Mouse (Mus musculus) liver, embryonic 13.5 days (tissue): ENCODE measurements around the gene Prkcd. TPM values are rescaled to one million over a fixed set of nuclear protein-coding genes. Genes with fewer than 3 reads are reported as not detected.

ENCODE experiments used
- ATAC-seq: fragments of 200-750 bp; cut with Nextera tagmentation; 2 replicates; pipeline ENCODE4 v1.8.0; 2017; ENCODE audit warnings: low read depth, mild to moderate bottlenecking, moderate number of reproducible peaks, moderate library complexity
- DNase-seq: peaks from one replicate; pipeline ENCODE4 v3.0.0; 2022
- H3K27ac ChIP-seq: fragments of 300-500 bp; sonication (generic); 2 replicates; pipeline ENCODE4 v1.5.1; 2015; ENCODE audit warnings: moderate library complexity, mild to moderate bottlenecking, inconsistent platforms
- H3K27me3 ChIP-seq: fragments of 300-500 bp; sonication (generic); 2 replicates; pipeline ENCODE4 v1.6.1; 2015; ENCODE audit warnings: mild to moderate bottlenecking, inconsistent platforms
- H3K36me3 ChIP-seq: fragments of 300-500 bp; sonication (generic); 2 replicates; pipeline ENCODE4 v1.6.1; 2015; ENCODE audit warnings: mild to moderate bottlenecking, inconsistent platforms
- H3K4me1 ChIP-seq: fragments of 300-500 bp; sonication (generic); replicated peaks from 2 replicates; pipeline ENCODE4 v1.6.1; 2015; ENCODE audit warnings: inconsistent platforms
- H3K4me2 ChIP-seq: fragments of 300-500 bp; sonication (generic); 2 replicates; pipeline ENCODE4 v1.6.1; 2015; ENCODE audit warnings: inconsistent platforms, mild to moderate bottlenecking, moderate library complexity
- H3K4me3 ChIP-seq: fragments of 300-500 bp; sonication (generic); replicated peaks from 2 replicates; pipeline ENCODE4 v1.5.1; 2015; ENCODE audit warnings: mild to moderate bottlenecking, inconsistent platforms
- H3K9ac ChIP-seq: fragments of 300-500 bp; sonication (generic); 2 replicates; pipeline ENCODE4 v1.6.1; 2015; ENCODE audit warnings: mild to moderate bottlenecking, inconsistent platforms
- H3K9me3 ChIP-seq: fragments of 300-500 bp; sonication (generic); replicated peaks from 2 replicates; pipeline ENCODE4 v1.6.1; 2016; ENCODE audit warnings: inconsistent platforms
- WGBS: fragments of 180-500 bp; shearing (Covaris S2); methylation state at CpG from one replicate; pipeline ENCODE4 v1.1.7; 2015; ENCODE audit not compliant: insufficient replicate concordance; 5-methylcytosine and 5-hydroxymethylcytosine counted together
- polyA plus RNA-seq: library from polyadenylated mRNA; unstranded; fragments of >200 nt; fragmentation: Nextera tagmentation; extraction: Ambion mirVana; gene quantifications from 2 replicates; pipeline ENCODE4 v1.2.1, GENCODE M21; 2015

Gene Prkcd
- 16.0 and 16.3 TPM in 2 replicates for polyA plus RNA-seq

GRCm38 (mm10) chr14:30625856-30626726 is at the start of gene Prkcd:
Gene Prkcd (minus strand): TSS chr14:30626210.
- 1% methylated on average over 67 of the region's 71 CpGs for WGBS
- peak within 1 kb of the TSS; percentile 79 for H3K4me3 ChIP-seq
- H3K36me3 ChIP-seq = no peaks in the 10 kb centered on the region
- H3K9ac ChIP-seq = peak within 1 kb of the TSS; percentile 83
- H3K4me1 ChIP-seq = peaks cover 63% of the 10 kb centered on the region
- no peaks in the 10 kb centered on the region for H3K9me3 ChIP-seq
- peak within 1 kb of the TSS; percentile 69 for H3K27ac ChIP-seq
- ATAC-seq (peak; percentile 73), DNase-seq (peak; percentile 75)
- H3K4me2 ChIP-seq = peak within 1 kb of the TSS; percentile 98
- no peaks in the 10 kb centered on the region for H3K27me3 ChIP-seq

DNA sequence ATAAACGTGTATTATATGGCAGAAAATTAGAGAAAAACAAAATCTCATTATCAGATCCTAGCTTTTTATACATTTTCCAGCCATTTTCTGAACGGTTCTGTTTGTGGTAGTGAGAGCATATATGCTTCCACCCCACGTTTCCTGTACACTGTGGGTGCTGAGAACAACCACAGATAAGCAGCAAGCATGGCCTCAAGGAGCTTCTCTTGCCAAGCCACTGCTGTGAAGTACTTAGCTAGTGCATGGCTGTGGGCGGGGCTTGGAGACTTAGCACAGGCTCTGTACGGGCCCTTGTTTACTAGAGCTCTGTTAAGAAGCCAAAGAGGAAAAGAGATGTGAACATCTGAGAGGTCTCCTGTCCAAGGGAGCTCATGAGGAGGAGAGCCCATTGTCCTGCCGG is 48.9 kb upstream of the Prkcd start:
- H3K27ac ChIP-seq = no peak overlapping the region
- 26% methylated on average over 6 of the region's 6 CpGs for WGBS
- peak; percentile 39 for DNase-seq
- H3K4me1 ChIP-seq = peaks cover 23% of the 10 kb centered on the region
- no peak overlapping the region for H3K9ac ChIP-seq
- H3K9me3 ChIP-seq = no peaks in the 10 kb centered on the region
- H3K36me3 ChIP-seq = peaks cover 43% of the 10 kb centered on the region
- H3K27me3 ChIP-seq = no peaks in the 10 kb centered on the region
- no peak overlapping the region for H3K4me3 ChIP-seq
- peak; percentile 86 for ATAC-seq
- H3K4me2 ChIP-seq = no peak overlapping the region

GRCm38 (mm10) chr14:30671986-30672312 is 45.9 kb upstream of the Prkcd start:
- DNase-seq = peak; percentile 67
- WGBS = 6% methylated on average over 3 of the region's 3 CpGs

DNA sequence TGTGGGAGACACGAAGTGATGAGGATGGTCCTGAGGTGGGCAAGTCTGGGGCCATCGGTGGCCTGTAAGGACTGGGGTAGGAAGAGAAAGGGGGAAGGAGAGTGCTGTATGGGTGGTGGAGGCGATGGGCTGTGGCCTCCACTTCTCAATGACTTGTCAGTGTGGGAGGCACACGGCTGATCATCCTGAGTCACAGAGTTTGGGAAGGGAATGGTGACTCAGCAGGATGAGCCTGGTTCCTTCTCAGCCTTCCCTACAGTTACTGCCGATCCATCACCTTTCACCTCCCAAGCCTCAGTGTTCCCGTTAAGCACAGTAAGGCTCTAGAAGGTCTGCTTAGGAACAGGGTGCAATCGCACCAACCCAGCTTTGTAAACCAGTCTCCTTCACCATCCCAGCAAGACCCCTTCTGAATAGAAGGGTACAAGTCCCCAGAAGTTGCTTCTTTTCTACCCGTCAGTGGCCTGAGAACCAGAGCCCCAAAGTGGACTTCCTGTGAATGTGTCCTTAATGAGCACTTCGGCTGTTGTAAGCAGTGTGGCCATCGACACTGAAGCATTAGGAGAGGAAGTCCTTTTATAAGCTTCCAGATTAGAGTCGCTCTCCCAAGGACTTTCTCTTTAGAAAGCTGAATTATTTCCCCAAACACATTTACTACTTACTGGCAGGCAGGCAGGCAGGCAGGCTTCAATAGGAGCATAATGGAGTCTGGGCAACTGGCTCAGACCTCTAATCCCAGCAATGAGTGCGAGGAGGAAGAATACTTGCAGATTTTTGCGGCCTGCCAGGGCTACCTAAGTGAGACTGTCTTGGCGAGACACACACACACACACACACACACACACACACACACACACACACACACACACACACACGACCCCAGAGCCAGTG is 45.3 kb upstream of the Prkcd start:
- no peak overlapping the region for H3K4me3 ChIP-seq
- no peaks in the 10 kb centered on the region for H3K27me3 ChIP-seq
- 0 out of 2 replicates have a peak, but pooled peaks have one; percentile 14 for ATAC-seq
- peak overlapping the region; percentile 47 for H3K27ac ChIP-seq
- peaks cover 23% of the 10 kb centered on the region for H3K4me1 ChIP-seq
- no peak overlapping the region for H3K4me2 ChIP-seq
- H3K9me3 ChIP-seq = no peaks in the 10 kb centered on the region
- DNase-seq = no peak
- WGBS = 65% methylated on average over 15 of the region's 15 CpGs
- H3K9ac ChIP-seq = no peak overlapping the region
- H3K36me3 ChIP-seq = peaks cover 41% of the 10 kb centered on the region

More at GRCm38 (mm10) chr14:30671986-30672312, 45.9 kb upstream of the Prkcd start:
- Histone ChIP-seq H3K4me3 (no peak overlapping the region), H3K4me1 (peaks cover 23% of the 10 kb centered on the region), H3K36me3 (peaks cover 40% of the 10 kb centered on the region), H3K27ac (no peak overlapping the region), H3K9me3 (no peaks in the 10 kb centered on the region), H3K4me2 (no peak overlapping the region), H3K9ac (no peak overlapping the region), H3K27me3 (no peaks in the 10 kb centered on the region)
- peak; percentile 68 for ATAC-seq

- H3K27ac ChIP-seq = no peak overlapping the region
- no peak overlapping the region for H3K4me3 ChIP-seq
- DNase-seq = no peak
- WGBS = 74% methylated on average over 6 of the region's 6 CpGs
- H3K9ac ChIP-seq = no peak overlapping the region
- no peak overlapping the region for H3K4me2 ChIP-seq
- ATAC-seq = no peak
- no peaks in the 10 kb centered on the region for H3K9me3 ChIP-seq
- no peaks in the 10 kb centered on the region for H3K27me3 ChIP-seq
- H3K36me3 ChIP-seq = peaks cover 44% of the 10 kb centered on the region
- peaks cover 21% of the 10 kb centered on the region for H3K4me1 ChIP-seq
Observed at GRCm38 (mm10) chr14:30670161-30670560, 44.2 kb upstream of the Prkcd start.

- DNase-seq = no peak
- H3K36me3 ChIP-seq = peaks cover 58% of the 10 kb centered on the region
- WGBS = 75% methylated on average over 4 of the region's 4 CpGs
Observed at GRCm38 (mm10) chr14:30666604-30667003, 40.6 kb upstream of the Prkcd start.

GRCm38 (mm10) chr14:30666061-30666460 is 40.1 kb upstream of the Prkcd start:
- H3K36me3 ChIP-seq = peaks cover 63% of the 10 kb centered on the region
- WGBS = 70% methylated on average over 3 of the region's 3 CpGs
- H3K27me3 ChIP-seq = no peaks in the 10 kb centered on the region
- H3K4me1 ChIP-seq = 0 out of 2 replicates have a peak, but pooled peaks cover 5% of the 10 kb centered on the region
- H3K27ac ChIP-seq = no peak overlapping the region
- H3K9me3 ChIP-seq = no peaks in the 10 kb centered on the region
- no peak for DNase-seq
- no peak overlapping the region for H3K4me3 ChIP-seq
- ATAC-seq = no peak
- no peak overlapping the region for H3K4me2 ChIP-seq
- H3K9ac ChIP-seq = no peak overlapping the region

More at GRCm38 (mm10) chr14:30666604-30667003, 40.6 kb upstream of the Prkcd start:
- Histone ChIP-seq H3K4me3 (no peak overlapping the region), H3K4me1 (0 out of 2 replicates have a peak, but pooled peaks cover 11% of the 10 kb centered on the region), H3K9ac (no peak overlapping the region), H3K9me3 (no peaks in the 10 kb centered on the region), H3K27me3 (no peaks in the 10 kb centered on the region), H3K4me2 (no peak overlapping the region), H3K27ac (no peak overlapping the region)
- no peak for ATAC-seq

DNA sequence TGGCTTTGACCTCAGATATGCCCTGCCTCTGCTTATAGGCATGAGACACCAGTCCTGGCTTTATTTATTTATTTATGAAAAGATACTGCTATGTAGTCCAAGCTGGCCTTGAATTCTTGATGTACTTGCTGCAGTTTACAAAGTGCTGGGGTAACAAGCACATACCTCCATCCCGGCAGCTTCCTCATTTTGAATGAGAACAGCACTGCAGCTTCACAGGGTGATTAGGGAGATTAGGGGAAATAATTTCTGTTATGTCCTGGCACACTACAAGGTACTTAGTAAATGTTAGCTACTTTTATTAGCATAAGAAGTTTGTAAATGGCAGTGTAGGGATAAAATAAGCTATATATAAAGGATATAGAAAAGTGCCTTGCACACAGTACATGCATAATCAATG is 29.5 kb upstream of the Prkcd start:
- H3K9ac ChIP-seq = no peak overlapping the region
- DNase-seq (no peak), ATAC-seq (no peak)
- H3K27me3 ChIP-seq = no peaks in the 10 kb centered on the region
- peaks cover 14% of the 10 kb centered on the region for H3K4me1 ChIP-seq
- no peak overlapping the region for H3K4me3 ChIP-seq
- WGBS = 51% methylated on average over 1 of the region's 1 CpGs
- 0 out of 2 replicates have a peak, but pooled peaks cover 3% of the 10 kb centered on the region for H3K36me3 ChIP-seq
- H3K27ac ChIP-seq = no peak overlapping the region
- peak overlapping the region; percentile 79; the same call in 1 of the 2 replicates for H3K4me2 ChIP-seq
- no peaks in the 10 kb centered on the region for H3K9me3 ChIP-seq

DNA sequence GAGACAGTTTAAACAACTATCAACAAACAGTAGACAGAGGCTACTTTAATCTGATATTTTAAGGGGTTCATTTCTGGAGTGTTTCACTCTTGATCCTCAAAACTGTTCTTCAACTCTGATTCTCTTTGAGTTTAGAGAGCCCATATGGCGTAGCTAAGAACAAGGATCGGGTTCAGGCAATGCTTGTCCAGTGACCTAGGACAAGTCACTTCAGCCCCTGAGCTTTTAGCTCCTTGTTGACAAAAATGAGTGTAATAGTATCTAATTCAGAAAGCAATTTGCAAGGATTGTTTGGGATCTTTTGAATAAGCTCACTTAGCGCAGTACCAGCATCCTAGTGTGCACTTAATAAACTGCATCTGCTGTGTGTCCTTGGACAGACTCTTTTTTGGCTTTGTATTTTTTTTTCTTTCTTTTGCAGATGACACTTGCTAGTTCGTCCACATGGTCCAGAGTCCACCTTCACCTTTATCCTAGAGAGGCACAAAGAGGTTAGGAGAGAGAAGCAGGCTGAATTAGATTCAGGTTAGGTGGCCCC is 28.8 kb upstream of the Prkcd start:
- DNase-seq (peak; percentile 8), ATAC-seq (no peak)
- no peaks in the 10 kb centered on the region for H3K36me3 ChIP-seq
- H3K9ac ChIP-seq = peak overlapping the region; percentile 94
- H3K4me3 ChIP-seq = peak overlapping the region; percentile 91
- H3K9me3 ChIP-seq = no peaks in the 10 kb centered on the region
- peaks cover 14% of the 10 kb centered on the region for H3K4me1 ChIP-seq
- peak overlapping the region; percentile 79 for H3K4me2 ChIP-seq
- H3K27ac ChIP-seq = peak overlapping the region; percentile 85
- H3K27me3 ChIP-seq = no peaks in the 10 kb centered on the region
- WGBS = 40% methylated on average over 4 of the region's 4 CpGs

DNA sequence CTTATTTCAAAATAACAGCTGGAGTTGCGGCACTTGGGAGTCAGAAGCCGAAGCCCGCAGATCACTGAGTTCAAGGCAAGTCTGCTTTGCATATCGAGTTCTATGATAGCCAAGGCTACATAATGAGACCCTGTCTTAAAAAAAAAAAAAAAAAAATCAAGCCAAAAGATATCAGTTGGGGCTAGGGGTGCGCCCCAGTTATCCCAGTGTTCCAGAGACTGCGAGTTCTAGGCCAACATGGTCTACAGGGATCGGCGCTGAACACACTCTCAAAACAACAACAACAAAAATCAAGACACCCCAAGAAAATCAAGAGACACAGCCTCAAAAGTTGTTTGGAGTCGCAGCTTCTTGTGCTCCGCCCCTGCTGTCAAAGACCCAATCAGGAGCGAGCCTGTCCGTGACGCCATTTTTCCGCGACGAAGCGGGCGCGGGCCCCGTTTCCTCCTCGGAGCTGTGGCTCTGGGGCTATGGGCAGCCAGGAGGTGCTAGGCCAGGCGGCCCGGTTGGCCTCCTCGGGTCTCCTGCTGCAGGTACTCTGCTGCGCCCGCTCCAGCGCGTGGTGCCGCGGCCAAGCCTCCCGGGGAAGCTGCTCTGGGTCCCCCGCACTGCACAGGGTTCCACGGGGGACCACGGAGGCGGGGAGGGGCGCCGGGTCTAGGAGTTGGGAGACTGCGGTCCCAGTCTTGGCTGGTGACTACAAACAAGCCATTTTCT is 28.1 kb upstream of the Prkcd start, which contains the start of gene Rft1:
Rft1 (plus strand) TSS at position 418 of the 717 bp plus-strand sequence.
- H3K4me3 ChIP-seq = peak within 1 kb of the TSS; percentile 91
- no peaks in the 10 kb centered on the region for H3K9me3 ChIP-seq
- peak; percentile 96 for DNase-seq
- peaks cover 14% of the 10 kb centered on the region for H3K4me1 ChIP-seq
- H3K4me2 ChIP-seq = peak within 1 kb of the TSS; percentile 79
- 2% methylated on average over 38 of the region's 38 CpGs for WGBS
- H3K36me3 ChIP-seq = no peaks in the 10 kb centered on the region
- peak within 1 kb of the TSS; percentile 85 for H3K27ac ChIP-seq
- ATAC-seq = peak; percentile 92
- H3K27me3 ChIP-seq = no peaks in the 10 kb centered on the region
- peak within 1 kb of the TSS; percentile 94 for H3K9ac ChIP-seq
